Mouse (Mus musculus): Measurements from ENCODE around the gene Fgf3. TPM values are rescaled to one million over a fixed set of nuclear protein-coding genes. Genes with fewer than 3 reads are reported as not detected.
A peak's percentile ranks its signal among the peaks of the same experiment; 100 is the strongest.

Fgf3 gene
- polyA plus RNA-seq, 1 experiment from 2014 or later, result 0.87 TPM

DNA sequence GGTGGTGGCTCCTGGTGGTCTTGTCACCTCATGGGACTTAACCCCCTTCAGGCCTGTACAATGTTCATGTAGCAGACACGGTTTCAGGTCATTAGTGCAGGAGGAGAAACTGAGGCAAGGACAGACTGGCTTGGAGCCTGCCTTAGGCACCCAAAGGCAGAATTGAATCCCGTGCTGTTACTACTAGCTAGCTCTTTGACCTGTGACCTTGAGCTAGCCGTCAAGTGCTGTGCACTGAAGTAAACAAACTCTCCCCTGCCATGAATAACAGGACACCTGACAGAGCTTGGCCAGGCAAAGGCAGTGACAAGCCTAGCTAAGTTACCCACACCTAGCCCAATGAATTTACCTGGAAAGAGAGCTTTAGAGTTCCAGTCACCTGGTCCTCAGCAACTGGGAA, 17.1 kb downstream of the Fgf3 start:
- Histone ChIP-seq H3K4me2 (replicated peaks; ENCODE audit: low read depth, low read length) (no peak overlapping the region), H3K9ac (replicated peaks; ENCODE audit: low read length) (no peak overlapping the region), H3K4me1 (ENCODE audit: insufficient read depth, low read length) (no peaks in the 10 kb centered on the region), H3K9me3 (ENCODE audit: low read length) (no peaks in the 10 kb centered on the region), H3K4me3 (ENCODE audit: low read length) (no peak overlapping the region), H3K27ac (ENCODE audit: low read length) (no peak overlapping the region), H3K27me3 (ENCODE audit: insufficient read depth, low read length) (peaks cover 12% of the 10 kb centered on the region), H3K36me3 (ENCODE audit: insufficient read depth, low read length) (no peaks in the 10 kb centered on the region)
- WGBS, result 22% methylated on average over 3 of the region's 3 CpGs
- no peak for ATAC-seq (ENCODE audit: low FRiP score, low TSS enrichment)

- no peak for ATAC-seq (ENCODE audit: low FRiP score, low TSS enrichment)
- Histone ChIP-seq H3K36me3 (ENCODE audit: insufficient read depth, low read length) (no peaks in the 10 kb centered on the region), H3K27ac (ENCODE audit: low read length) (no peak overlapping the region), H3K27me3 (ENCODE audit: insufficient read depth, low read length) (peaks cover 34% of the 10 kb centered on the region), H3K9ac (replicated peaks; ENCODE audit: low read length) (no peak overlapping the region), H3K9me3 (ENCODE audit: low read length) (no peaks in the 10 kb centered on the region), H3K4me1 (ENCODE audit: insufficient read depth, low read length) (peaks cover 12% of the 10 kb centered on the region), H3K4me2 (replicated peaks; ENCODE audit: low read depth, low read length) (no peak overlapping the region), H3K4me3 (ENCODE audit: low read length) (no peak overlapping the region)
- WGBS, result 90% methylated on average over 7 of the region's 7 CpGs
Measured at GRCm38 (mm10) chr7:144857158-144857557, 19.3 kb downstream of the Fgf3 start.

DNA sequence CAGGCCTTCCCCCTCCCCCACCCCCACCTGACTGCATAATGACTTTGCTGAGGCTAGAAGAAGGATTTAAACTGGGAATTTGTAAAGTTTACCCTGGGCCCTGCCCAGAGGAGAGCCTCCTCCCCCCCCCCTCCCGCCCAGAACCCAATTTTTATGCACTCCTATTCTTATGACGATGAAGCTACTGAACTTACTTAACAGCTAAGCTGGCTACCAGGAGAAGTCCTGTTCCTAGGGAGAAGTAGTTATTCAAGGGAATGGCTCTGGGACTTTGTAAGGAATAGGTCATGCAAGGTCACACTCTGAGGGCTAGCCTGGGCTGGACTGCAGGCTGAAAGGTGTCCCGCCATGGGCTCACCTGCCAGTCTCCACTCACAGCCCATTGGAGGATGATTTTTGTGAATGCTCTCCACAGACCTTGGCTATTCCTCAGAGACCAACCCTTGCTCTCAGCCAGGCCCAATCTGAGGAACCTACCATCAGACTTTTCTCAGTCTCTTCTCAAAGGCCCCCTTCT, 20.0 kb downstream of the Fgf3 start:
- Histone ChIP-seq H3K4me3 (ENCODE audit: low read length) (no peak overlapping the region), H3K4me2 (replicated peaks; ENCODE audit: low read depth, low read length) (no peak overlapping the region), H3K9ac (replicated peaks; ENCODE audit: low read length) (no peak overlapping the region), H3K27ac (ENCODE audit: low read length) (no peak overlapping the region), H3K4me1 (ENCODE audit: insufficient read depth, low read length) (peaks cover 16% of the 10 kb centered on the region), H3K9me3 (ENCODE audit: low read length) (no peaks in the 10 kb centered on the region), H3K27me3 (ENCODE audit: insufficient read depth, low read length) (peaks cover 42% of the 10 kb centered on the region), H3K36me3 (ENCODE audit: insufficient read depth, low read length) (no peaks in the 10 kb centered on the region)
- 88% methylated on average over 3 of the region's 3 CpGs for WGBS
- no peak for ATAC-seq (ENCODE audit: low FRiP score, low TSS enrichment)

GRCm38 (mm10) chr7:144858702-144859101, 20.8 kb downstream of the Fgf3 start:
- 97% methylated on average over 1 of the region's 1 CpGs for WGBS

DNA sequence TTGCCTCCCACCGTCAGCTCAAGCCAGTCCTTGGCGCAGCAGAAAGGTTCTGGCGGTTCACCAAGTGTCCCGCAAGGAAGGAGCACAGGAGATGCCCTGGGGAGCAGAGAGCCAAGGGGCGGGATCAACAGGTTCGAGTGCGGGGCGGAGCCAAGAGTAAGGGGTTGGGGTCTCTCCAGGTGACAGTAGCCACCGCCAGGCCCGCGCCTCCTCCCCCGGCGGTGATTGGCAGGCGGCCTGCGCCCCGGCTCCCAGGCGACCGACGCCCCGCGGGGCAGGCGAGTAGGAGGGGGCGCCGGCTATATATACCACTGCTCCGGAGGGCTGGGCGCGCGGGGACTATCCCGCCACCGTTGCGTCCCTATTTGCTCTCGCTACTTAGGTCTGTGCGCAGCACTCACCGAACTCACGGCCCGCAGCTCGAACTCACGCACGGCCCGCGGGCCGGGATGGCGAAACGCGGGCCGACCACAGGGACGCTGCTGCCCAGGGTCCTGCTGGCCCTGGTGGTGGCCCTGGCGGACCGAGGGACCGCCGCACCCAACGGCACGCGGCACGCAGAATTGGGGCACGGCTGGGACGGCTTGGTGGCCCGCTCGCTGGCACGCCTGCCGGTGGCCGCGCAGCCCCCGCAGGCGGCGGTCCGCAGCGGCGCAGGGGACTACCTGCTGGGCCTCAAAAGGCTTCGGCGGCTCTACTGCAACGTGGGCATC, 23.3 kb downstream of the Fgf3 start:
- Histone ChIP-seq H3K27me3 (ENCODE audit: insufficient read depth, low read length) (peaks cover 72% of the 10 kb centered on the region), H3K36me3 (ENCODE audit: insufficient read depth, low read length) (no peaks in the 10 kb centered on the region), H3K4me3 (ENCODE audit: low read length) (peak overlapping the region; percentile 30), H3K9ac (replicated peaks; ENCODE audit: low read length) (0 out of 2 replicates have a peak overlapping the region, but pooled peaks have one; percentile 4), H3K27ac (ENCODE audit: low read length) (no peak overlapping the region), H3K4me1 (ENCODE audit: insufficient read depth, low read length) (peaks cover 16% of the 10 kb centered on the region), H3K9me3 (ENCODE audit: low read length) (no peaks in the 10 kb centered on the region), H3K4me2 (replicated peaks; ENCODE audit: low read depth, low read length) (peak overlapping the region; percentile 38)
- peak; percentile 39; the same call in 1 of the 2 replicates for ATAC-seq (ENCODE audit: low FRiP score, low TSS enrichment)
- 1% methylated on average over 68 of the region's 72 CpGs for WGBS

More at GRCm38 (mm10) chr7:144858702-144859101, 20.8 kb downstream of the Fgf3 start:
- H3K9ac ChIP-seq (replicated peaks; ENCODE audit: low read length), result no peak overlapping the region
- H3K27ac ChIP-seq (ENCODE audit: low read length), result no peak overlapping the region
- no peaks in the 10 kb centered on the region for H3K36me3 ChIP-seq (ENCODE audit: insufficient read depth, low read length)
- H3K9me3 ChIP-seq (ENCODE audit: low read length), result no peaks in the 10 kb centered on the region
- H3K4me1 ChIP-seq (ENCODE audit: insufficient read depth, low read length), result peaks cover 16% of the 10 kb centered on the region
- no peak for ATAC-seq (ENCODE audit: low FRiP score, low TSS enrichment)
- H3K4me3 ChIP-seq (ENCODE audit: low read length), result no peak overlapping the region
- peaks cover 50% of the 10 kb centered on the region for H3K27me3 ChIP-seq (ENCODE audit: insufficient read depth, low read length)
- H3K4me2 ChIP-seq (replicated peaks; ENCODE audit: low read depth, low read length), result no peak overlapping the region

- Histone ChIP-seq H3K36me3 (ENCODE audit: insufficient read depth, low read length) (no peaks in the 10 kb centered on the region), H3K27ac (ENCODE audit: low read length) (no peak overlapping the region), H3K4me2 (replicated peaks; ENCODE audit: low read depth, low read length) (peak overlapping the region; percentile 38), H3K9ac (replicated peaks; ENCODE audit: low read length) (no peak overlapping the region), H3K4me1 (ENCODE audit: insufficient read depth, low read length) (peaks cover 16% of the 10 kb centered on the region), H3K9me3 (ENCODE audit: low read length) (no peaks in the 10 kb centered on the region), H3K27me3 (ENCODE audit: insufficient read depth, low read length) (peaks cover 76% of the 10 kb centered on the region), H3K4me3 (ENCODE audit: low read length) (peak overlapping the region; percentile 30)
- ATAC-seq (ENCODE audit: low FRiP score, low TSS enrichment), result no peak
- under 1% methylated on average over 27 of the region's 28 CpGs for whole genome bisulfite sequencing
Measured at GRCm38 (mm10) chr7:144861769-144862070, 23.8 kb downstream of the Fgf3 start.

DNA sequence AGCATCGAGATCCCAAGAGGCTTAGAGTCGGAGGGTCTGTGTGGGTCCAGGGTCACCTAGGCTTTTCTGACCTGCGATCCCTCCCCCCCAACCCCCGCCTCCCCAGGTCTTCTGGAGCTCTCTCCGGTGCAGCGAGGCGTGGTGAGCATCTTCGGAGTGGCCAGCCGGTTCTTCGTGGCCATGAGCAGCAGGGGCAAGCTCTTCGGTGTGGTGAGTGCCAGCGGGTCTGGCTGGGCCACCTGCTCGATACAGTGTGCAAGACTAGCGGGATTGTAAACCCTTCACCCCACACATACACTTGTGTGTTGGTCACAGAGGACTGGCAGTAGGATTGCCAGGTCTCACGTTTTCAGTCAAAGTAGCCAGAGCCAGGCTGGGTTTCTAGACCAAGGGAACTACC, 24.2 kb downstream of the Fgf3 start:
- ATAC-seq (ENCODE audit: low FRiP score, low TSS enrichment), result no peak
- Histone ChIP-seq H3K27me3 (ENCODE audit: insufficient read depth, low read length) (peaks cover 76% of the 10 kb centered on the region), H3K4me3 (ENCODE audit: low read length) (peak overlapping the region; percentile 30)

DNA sequence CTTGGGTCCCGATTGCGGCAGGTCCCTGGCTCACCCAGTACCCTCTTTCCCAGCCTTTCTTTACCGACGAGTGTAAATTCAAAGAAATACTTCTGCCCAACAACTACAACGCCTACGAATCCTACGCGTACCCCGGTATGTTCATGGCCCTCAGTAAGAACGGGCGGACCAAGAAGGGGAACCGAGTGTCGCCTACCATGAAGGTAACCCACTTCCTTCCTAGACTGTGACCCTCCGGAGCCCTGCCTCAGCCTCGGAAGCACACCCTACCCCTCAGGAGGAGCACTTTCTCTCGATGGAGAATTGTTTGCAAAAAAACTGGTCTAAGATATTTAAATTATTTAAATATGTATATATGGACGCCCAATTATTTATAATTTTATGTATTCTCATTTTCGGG, 24.8 kb downstream of the Fgf3 start:
- Histone ChIP-seq H3K4me3 (ENCODE audit: low read length) (no peak overlapping the region), H3K27ac (ENCODE audit: low read length) (no peak overlapping the region), H3K27me3 (ENCODE audit: insufficient read depth, low read length) (peaks cover 76% of the 10 kb centered on the region), H3K4me1 (ENCODE audit: insufficient read depth, low read length) (peaks cover 16% of the 10 kb centered on the region), H3K9ac (replicated peaks; ENCODE audit: low read length) (no peak overlapping the region), H3K4me2 (replicated peaks; ENCODE audit: low read depth, low read length) (no peak overlapping the region), H3K9me3 (ENCODE audit: low read length) (no peaks in the 10 kb centered on the region), H3K36me3 (ENCODE audit: insufficient read depth, low read length) (no peaks in the 10 kb centered on the region)
- 3% methylated on average over 18 of the region's 18 CpGs for WGBS
- no peak for ATAC-seq (ENCODE audit: low FRiP score, low TSS enrichment)

More for the DNA sequence above, 24.2 kb downstream of the Fgf3 start:
- no peaks in the 10 kb centered on the region for H3K9me3 ChIP-seq (ENCODE audit: low read length)
- no peak overlapping the region for H3K27ac ChIP-seq (ENCODE audit: low read length)
- H3K36me3 ChIP-seq (ENCODE audit: insufficient read depth, low read length), result no peaks in the 10 kb centered on the region
- H3K4me2 ChIP-seq (replicated peaks; ENCODE audit: low read depth, low read length), result peak overlapping the region; percentile 38
- under 1% methylated on average over 15 of the region's 15 CpGs for WGBS
- H3K9ac ChIP-seq (replicated peaks; ENCODE audit: low read length), result no peak overlapping the region
- H3K4me1 ChIP-seq (ENCODE audit: insufficient read depth, low read length), result peaks cover 16% of the 10 kb centered on the region

DNA sequence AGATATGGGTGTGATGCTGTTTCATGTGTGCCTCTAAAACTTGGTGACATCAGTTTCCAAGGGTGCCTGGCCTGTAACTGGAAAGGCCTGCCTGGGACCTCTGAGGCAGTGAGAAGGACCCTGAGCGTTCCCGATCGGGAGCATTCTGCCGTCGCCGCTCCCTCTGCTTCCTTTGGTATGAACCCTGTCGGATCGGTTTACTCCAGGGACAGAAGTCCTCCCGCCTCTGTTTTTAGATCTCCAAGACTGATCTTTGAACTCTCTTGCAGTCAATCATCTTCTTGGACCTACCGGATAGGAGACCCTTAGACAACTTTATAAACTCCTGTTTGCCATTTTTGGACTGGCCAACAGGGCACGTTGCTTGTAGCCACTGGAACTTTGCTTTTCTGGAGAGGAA, 25.3 kb downstream of the Fgf3 start:
- Histone ChIP-seq H3K9me3 (ENCODE audit: low read length) (no peaks in the 10 kb centered on the region), H3K4me2 (replicated peaks; ENCODE audit: low read depth, low read length) (no peak overlapping the region), H3K4me3 (ENCODE audit: low read length) (no peak overlapping the region), H3K36me3 (ENCODE audit: insufficient read depth, low read length) (no peaks in the 10 kb centered on the region), H3K9ac (replicated peaks; ENCODE audit: low read length) (no peak overlapping the region), H3K4me1 (ENCODE audit: insufficient read depth, low read length) (peaks cover 16% of the 10 kb centered on the region), H3K27ac (ENCODE audit: low read length) (no peak overlapping the region), H3K27me3 (ENCODE audit: insufficient read depth, low read length) (peaks cover 76% of the 10 kb centered on the region)
- WGBS, result under 1% methylated on average over 11 of the region's 11 CpGs
- ATAC-seq (ENCODE audit: low FRiP score, low TSS enrichment), result no peak

GRCm38 (mm10) chr7:144864160-144864670, 26.3 kb downstream of the Fgf3 start:
- Histone ChIP-seq H3K27me3 (ENCODE audit: insufficient read depth, low read length) (peaks cover 71% of the 10 kb centered on the region), H3K4me1 (ENCODE audit: insufficient read depth, low read length) (peaks cover 16% of the 10 kb centered on the region), H3K9ac (replicated peaks; ENCODE audit: low read length) (no peak overlapping the region), H3K9me3 (ENCODE audit: low read length) (no peaks in the 10 kb centered on the region), H3K4me2 (replicated peaks; ENCODE audit: low read depth, low read length) (no peak overlapping the region), H3K4me3 (ENCODE audit: low read length) (no peak overlapping the region), H3K27ac (ENCODE audit: low read length) (no peak overlapping the region), H3K36me3 (ENCODE audit: insufficient read depth, low read length) (no peaks in the 10 kb centered on the region)
- ATAC-seq (ENCODE audit: low FRiP score, low TSS enrichment), result no peak
- WGBS, result 33% methylated on average over 3 of the region's 3 CpGs

All from kidney, embryonic 16.5 days (tissue).